Mouse (Mus musculus) layer of hippocampus, postnatal 36 days (tissue): ENCODE data around the gene Tbl1x. TPM values are rescaled to one million over a fixed set of nuclear protein-coding genes. Genes with fewer than 3 reads are reported as not detected.

Experiments used
- DNase-seq, 2 experiments: peaks; one replicate each; pipeline ENCODE4 v3.0.0; 2022
- total RNA-seq, 2 experiments: library from RNA; stranded (reverse); gene quantifications; 2 replicates each; pipeline ENCODE4 v1.2.3; 2021

The Tbl1x gene
- total RNA-seq, 2 experiments from 2014 or later: 30.5 to 31.9 TPM

DNA sequence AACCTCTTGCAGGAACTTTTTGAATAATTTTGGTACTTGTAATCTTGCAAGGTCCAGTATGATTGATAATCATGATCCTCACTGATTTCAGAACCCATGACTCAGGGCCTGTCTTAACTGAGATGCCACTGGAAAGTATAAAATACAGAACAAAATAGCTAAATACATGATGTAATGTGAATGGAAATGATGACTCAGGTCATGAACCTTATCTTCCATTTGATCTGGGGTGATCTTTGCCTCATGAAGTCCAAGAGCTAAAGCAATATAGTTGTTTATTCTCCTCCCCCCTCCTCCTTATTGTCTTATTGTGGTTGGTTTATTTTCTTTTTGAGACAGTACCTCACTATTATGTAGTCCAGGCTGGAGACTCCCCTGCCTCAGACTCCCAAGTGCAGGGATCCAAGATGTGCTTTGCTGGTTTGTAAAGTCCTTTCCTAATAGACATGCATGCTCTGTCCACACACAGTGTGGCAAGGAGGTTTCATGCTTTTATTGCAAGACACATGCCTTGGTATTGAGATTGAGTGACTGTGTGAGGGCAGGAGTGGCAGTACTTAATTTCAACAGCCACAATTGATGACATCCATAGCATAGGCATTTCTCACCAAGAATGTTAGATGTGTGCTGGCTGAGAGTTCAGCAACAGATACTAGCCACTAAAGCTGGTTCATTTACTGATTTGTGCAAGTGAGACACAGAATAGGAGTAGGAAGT is 34.7 kb downstream of the Tbl1x start:
- DNase-seq: no peak

DNA sequence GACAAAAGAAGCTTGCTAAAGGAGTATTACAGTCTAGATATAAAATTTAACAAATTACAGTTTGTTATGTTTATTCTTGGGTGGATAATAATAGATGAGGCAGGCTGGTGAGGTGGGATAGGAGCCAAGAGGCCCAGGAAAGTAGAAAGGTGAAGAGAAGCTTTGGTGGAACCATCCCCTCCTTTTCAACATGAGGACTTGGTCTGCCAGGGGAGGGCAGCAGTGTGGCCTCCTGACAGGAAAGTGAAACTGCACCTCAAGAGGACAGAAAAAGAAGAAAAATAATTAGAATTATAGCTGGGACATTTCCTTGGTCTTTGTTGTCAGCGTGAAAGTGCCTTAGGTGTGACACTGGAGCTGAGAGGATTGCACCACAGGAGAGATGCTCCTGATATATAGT is 35.6 kb downstream of the Tbl1x start:
- DNase-seq: no peak

- no peak for DNase-seq
Measured at GRCm38 (mm10) chrX:77548951-77549350, 38.1 kb downstream of the Tbl1x start.

- DNase-seq: no peak
Measured at GRCm38 (mm10) chrX:77550388-77550787, 39.6 kb downstream of the Tbl1x start.

DNA sequence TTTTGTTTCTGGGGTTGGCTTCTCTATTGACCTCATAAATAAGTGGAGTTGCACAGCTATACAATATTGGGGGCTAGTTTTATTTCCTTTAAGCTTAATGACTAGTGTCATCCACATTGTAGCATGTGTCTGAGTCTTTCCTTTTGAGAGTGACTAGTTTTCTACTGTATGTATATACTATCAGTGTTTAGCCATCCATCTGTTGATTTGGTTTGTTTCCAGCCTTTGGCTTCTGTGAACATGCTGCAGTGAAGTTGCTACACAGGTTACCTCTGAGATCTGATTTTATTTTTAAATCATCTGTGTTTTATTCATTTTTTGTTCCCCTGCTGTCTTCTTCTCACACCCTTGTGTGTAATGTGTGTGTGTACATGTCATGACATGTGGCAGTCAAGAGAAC is 40.5 kb downstream of the Tbl1x start:
- no peak for DNase-seq

DNA sequence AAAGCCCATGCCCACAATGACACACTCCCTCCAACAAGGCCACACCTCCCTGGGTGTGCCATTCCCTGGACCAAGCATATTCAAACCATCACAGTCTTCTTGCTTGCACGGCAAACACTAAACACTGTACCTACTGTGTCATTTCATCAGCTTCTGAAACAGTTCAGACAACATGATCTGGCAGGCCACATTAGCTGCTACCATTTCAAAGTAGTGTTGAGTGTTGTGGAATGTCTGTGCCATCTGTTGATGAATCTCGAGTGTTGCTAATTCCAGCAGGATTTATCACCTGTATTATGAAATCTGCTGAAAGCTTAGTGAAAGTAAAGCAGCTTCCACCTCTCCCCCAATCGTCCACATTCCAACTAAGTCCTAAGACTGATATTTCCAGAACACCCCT is 41.3 kb downstream of the Tbl1x start:
- no peak for DNase-seq

- no peak for DNase-seq
Measured at GRCm38 (mm10) chrX:77555985-77556384, 45.2 kb downstream of the Tbl1x start.

DNA sequence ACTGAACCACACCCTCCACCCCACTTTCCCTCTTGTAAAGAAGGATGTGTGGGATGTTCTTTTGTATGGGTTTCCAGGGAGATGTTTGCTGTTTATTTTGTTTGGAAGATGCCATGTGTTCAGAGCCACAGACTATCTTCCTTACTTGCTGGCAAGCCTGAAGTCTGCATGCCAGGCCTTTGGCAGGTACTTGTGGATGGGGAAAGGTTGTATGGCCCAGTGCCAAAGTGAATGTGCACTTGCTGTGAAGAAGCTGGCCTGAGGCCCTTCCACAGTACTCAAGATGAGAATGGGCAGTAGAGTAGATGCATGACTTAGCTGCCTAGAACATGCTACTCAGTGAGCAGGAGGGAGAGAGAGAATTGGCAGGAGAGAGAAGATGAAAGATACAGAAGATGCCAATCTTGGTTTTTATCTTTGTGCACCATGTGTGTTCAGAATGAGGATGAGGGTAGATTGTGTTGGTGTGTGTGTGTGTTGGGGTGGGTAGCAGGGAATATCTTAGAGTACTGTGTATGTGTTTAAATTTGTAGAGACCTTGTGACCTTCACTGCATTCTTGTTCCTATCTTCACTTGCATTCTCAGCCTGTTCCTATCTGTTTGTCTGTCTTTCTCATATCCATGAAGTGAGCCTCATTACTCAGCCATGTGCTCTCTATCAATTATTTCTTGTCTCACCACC is 48.5 kb downstream of the Tbl1x start:
- DNase-seq: no peak

DNA sequence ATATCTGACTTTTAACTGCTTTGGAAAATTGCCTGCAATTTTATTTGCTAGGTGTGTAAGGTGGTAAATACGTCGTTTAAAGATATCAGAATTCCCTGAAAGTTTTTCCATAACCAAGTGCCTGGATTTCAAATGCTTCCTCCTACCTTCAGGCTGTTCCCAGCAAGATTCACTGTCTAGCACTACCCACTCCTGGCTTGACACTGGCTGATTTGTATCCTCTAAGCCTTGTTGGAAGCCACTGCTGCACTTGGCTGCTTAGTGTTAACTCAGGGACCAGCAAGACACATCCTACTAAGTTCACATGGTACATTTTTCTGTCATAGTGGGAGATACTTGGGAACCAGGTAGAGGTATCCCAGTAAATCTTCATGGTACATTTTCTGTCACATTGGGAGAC is 52.8 kb downstream of the Tbl1x start:
- no peak for DNase-seq

DNA sequence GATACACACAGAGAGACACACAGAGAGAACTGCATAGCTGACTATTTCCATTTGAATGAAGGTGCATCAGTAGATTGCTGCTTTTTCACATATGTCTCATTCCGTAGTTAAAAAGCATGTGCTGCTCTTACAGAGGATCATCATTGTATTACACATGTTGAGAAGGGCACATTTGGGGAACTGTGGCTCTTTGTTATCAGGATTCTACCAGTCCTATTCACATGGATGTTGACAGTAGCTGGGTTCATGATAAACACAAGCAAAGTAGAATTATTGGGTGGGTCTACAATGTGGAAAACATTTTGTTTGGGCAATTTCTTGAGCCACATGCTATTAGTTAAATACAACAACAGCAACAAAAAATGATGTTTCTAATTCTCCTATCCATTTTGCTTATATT is 55.9 kb downstream of the Tbl1x start:
- no peak for DNase-seq

DNA sequence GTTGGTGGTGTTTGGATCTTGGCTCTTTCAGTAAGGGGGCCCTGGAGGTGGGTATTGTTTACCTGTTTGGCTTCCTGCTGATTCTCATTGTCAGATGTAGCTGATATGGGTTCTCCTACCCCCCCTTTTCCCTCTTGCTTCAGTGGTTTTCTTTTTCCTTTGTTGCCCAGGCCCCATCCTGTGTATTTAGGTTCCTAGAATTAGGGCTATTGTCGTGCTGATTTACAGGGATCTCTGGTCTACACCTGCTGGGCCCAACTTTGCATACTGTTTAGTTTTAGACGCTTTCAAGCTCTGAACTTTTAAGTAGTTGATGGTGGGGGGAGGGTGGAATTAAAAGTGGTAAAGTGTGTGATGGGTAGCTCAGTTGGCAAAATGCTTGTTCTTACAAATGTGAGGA is 57.2 kb downstream of the Tbl1x start:
- DNase-seq: no peak

GRCm38 (mm10) chrX:77573743-77574142 is 62.9 kb downstream of the Tbl1x start:
- no peak for DNase-seq

- DNase-seq: no peak
Measured at GRCm38 (mm10) chrX:77577108-77577507, 66.3 kb downstream of the Tbl1x start.

GRCm38 (mm10) chrX:77578172-77578571 is 67.4 kb downstream of the Tbl1x start:
- no peak for DNase-seq

DNA sequence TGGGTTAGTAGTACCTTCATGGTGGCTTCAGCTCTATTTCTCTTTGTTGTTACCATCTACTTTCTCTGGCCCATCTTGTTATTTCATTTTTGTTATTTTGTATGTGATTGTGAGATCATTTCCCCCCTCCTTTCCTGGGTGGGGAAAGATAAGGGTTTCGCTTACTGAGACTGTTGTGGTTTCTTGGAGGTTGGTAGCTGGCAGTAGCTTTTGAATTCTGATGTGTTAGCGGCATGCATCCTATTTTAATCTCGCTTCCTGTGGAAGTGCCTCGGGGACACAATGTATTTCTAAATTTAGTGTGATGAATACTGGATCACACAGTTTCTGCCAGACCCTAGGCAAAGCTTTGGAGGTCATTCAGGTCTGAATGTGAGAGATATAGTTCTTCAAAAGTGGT is 69.2 kb downstream of the Tbl1x start:
- no peak for DNase-seq

DNA sequence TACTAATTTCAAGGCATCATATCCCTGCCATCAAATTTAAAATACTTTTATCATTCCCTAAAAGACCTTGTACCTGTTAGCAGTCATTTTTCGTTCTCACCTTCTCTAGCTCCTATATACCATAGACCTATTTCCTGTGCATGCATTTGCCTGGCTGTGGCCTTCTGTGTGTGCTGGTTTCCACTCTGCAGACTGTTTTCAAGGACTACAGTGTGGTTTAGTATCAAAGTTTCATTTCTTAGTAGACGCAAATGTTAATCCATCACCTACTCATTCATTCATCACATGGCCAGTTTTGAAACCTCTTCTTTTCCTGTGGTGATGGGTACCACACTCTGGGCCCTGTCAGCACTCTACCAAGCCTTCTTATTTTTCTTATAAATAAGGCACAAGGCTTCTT is 75.2 kb downstream of the Tbl1x start:
- DNase-seq: no peak

DNA sequence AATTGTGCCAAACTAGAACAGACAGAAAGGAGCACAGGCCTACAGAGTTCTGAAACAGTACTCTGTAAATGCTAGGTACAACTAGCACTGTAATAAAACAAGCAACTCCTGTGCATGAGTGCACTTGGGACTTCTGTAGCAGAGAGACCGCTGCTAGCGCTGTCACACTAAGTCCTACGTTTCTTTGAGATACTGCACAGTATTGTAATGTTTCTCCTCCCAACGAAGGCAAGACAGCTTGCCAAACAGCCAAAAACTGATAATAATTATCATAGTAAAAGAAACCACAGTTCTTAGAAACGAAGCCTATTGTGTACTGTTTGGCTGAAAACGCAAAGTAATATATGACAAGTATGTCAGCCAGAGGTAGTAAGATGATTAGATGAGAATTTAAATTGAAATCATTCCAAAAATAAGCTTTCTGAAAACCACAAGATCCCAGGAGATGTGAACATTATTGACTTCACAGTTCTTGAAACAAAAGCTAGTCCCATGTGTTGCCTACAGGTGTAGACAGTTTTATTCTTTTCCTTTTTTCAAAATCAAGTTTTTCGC is 83.9 kb downstream of the Tbl1x start:
- no peak for DNase-seq

- DNase-seq: peak in 1 of 2 experiments; percentile 3
Measured at GRCm38 (mm10) chrX:77597674-77598073, 86.9 kb downstream of the Tbl1x start.

- no peak for DNase-seq
Measured at GRCm38 (mm10) chrX:77598736-77599135, 87.9 kb downstream of the Tbl1x start.

DNA sequence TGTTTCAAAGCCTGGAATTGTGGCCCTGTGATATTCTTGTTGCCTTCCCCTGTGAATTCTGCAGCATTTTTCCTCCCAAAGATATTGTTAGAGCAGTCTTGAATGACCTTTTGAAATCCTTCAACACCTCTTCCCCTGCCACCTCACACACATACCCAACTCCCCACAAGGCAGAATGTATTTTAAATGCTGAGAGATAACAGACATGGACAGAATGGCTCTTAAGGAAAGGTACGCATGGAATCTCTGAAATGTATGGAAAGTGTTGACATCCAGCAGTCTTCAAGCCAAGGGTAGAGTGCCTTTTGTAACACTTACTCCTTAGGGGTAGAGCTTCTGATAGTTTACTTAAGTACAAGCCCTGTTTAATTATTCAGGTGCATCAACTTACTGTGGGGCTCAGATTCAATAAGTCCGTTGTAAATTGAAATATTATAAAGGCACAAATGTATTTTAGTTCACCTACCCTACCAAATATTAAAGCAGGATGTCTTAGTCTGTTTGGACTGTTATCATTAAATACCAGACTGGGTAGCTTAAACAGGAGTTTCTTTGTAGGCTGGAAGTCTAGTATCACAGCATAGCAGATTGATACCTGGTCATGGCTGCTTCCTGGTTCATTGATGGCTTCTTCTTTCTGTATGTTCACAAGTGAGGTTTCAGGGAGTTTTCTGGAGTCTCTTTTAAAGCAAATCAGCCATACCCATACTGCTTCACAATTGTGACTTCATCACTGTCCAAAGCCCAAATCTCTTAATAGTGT is 92.9 kb downstream of the Tbl1x start:
- no peak for DNase-seq

GRCm38 (mm10) chrX:77607488-77607887 is 96.7 kb downstream of the Tbl1x start:
- DNase-seq: no peak

DNA sequence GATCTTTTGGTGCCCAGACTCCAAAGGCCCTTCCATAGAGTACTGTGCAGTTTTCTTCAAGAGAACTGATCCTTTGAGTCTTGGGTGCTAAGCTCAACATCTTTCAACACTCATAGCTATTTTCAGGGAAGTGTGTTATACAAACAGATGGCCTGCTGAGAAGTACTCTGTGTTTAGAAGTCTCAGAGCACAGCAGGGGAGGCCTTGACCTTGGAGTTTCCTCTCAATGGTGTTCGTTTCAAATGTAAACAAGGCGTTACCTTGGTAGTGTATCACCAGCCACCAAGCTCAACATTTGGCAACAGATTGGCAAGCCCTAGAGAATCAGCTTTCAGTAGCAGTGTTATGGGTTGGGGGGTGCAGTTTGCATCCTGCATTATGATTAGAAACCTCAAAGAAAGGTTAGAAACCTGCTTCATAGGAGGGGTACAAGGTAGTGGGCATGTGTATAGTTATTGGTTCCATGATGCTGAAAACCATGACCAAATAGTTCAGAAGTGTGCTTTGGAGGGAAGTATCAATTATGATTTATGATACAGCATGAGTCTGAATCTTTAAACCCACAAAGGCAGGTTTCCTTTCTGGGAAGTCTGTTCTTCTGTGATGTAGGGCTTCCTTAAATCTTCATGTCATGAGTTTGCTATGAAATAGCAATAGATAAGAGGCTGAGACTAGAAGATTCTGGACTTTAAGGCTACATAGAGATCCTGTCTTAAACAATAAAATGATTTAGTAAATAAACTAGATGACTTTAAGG is 98.3 kb downstream of the Tbl1x start:
- no peak for DNase-seq

GRCm38 (mm10) chrX:77611938-77612337 is 101.1 kb downstream of the Tbl1x start:
- DNase-seq: no peak
